Mouse (Mus musculus): ENCODE data around the gene Cyp2d10.
"Not testable (repeated sequence)": the region's sequence is repeated elsewhere in the genome, so short reads cannot be mapped to it uniquely, and the experiment has no call there.

Cyp2d10 gene

GRCm38 (mm10) chr15:82401516-82401915 is 5.5 kb downstream of the Cyp2d10 start:
- no peak for DNase-seq (ENCODE audit: low spot score)

- DNase-seq (ENCODE audit: low spot score) = not testable (repeated sequence)
Measured at GRCm38 (mm10) chr15:82395955-82396354, 11.0 kb downstream of the Cyp2d10 start.

- DNase-seq (ENCODE audit: low spot score) = not testable (repeated sequence)
Measured at GRCm38 (mm10) chr15:82393922-82394321, 13.1 kb downstream of the Cyp2d10 start, which contains the start of gene Cyp2d11. Gene Cyp2d11, minus strand, starts transcription at chr15:82394022.

GRCm38 (mm10) chr15:82389916-82390315 is 17.1 kb downstream of the Cyp2d10 start:
- not testable (repeated sequence) for DNase-seq (ENCODE audit: low spot score)

- DNase-seq (ENCODE audit: low spot score) = no peak
Measured at GRCm38 (mm10) chr15:82385729-82386128, 21.3 kb downstream of the Cyp2d10 start.

- DNase-seq (ENCODE audit: low spot score) = no peak
Measured at GRCm38 (mm10) chr15:82382441-82382840, 24.6 kb downstream of the Cyp2d10 start.

GRCm38 (mm10) chr15:82380714-82381062 is 26.3 kb downstream of the Cyp2d10 start:
- DNase-seq (ENCODE audit: low spot score) = no peak

GRCm38 (mm10) chr15:82379871-82380713 is 26.9 kb downstream of the Cyp2d10 start, which contains the start of gene Cyp2d22:
Gene Cyp2d22, minus strand, starts transcription at chr15:82380260.
- DNase-seq (ENCODE audit: low spot score) = no peak

- no peak for DNase-seq (ENCODE audit: low spot score)
Measured at GRCm38 (mm10) chr15:82379511-82379870, 27.5 kb downstream of the Cyp2d10 start.

GRCm38 (mm10) chr15:82378261-82379180 is 28.5 kb downstream of the Cyp2d10 start:
- DNase-seq (ENCODE audit: low spot score) = no peak

GRCm38 (mm10) chr15:82377701-82378100 is 29.3 kb downstream of the Cyp2d10 start:
- no peak for DNase-seq (ENCODE audit: low spot score)

- DNase-seq (ENCODE audit: low spot score) = no peak
Measured at GRCm38 (mm10) chr15:82376393-82377138, 30.4 kb downstream of the Cyp2d10 start.

GRCm38 (mm10) chr15:82375855-82376254 is 31.1 kb downstream of the Cyp2d10 start:
- no peak for DNase-seq (ENCODE audit: low spot score)

- no peak for DNase-seq (ENCODE audit: low spot score)
Measured at GRCm38 (mm10) chr15:82374437-82374836, 32.6 kb downstream of the Cyp2d10 start.

- no peak for DNase-seq (ENCODE audit: low spot score)
Measured at GRCm38 (mm10) chr15:82372991-82373390, 34.0 kb downstream of the Cyp2d10 start.

- DNase-seq (ENCODE audit: low spot score) = no peak
Measured at GRCm38 (mm10) chr15:82372446-82372845, 34.5 kb downstream of the Cyp2d10 start.

GRCm38 (mm10) chr15:82368851-82369250 is 38.1 kb downstream of the Cyp2d10 start:
- DNase-seq (ENCODE audit: low spot score) = no peak

GRCm38 (mm10) chr15:82368146-82368545 is 38.8 kb downstream of the Cyp2d10 start:
- DNase-seq (ENCODE audit: low spot score) = no peak

GRCm38 (mm10) chr15:82364561-82364960 is 42.4 kb downstream of the Cyp2d10 start:
- DNase-seq (ENCODE audit: low spot score) = not testable (repeated sequence)

- not testable (repeated sequence) for DNase-seq (ENCODE audit: low spot score)
Measured at GRCm38 (mm10) chr15:82363801-82364200, 43.2 kb downstream of the Cyp2d10 start.

- no peak for DNase-seq (ENCODE audit: low spot score)
Measured at GRCm38 (mm10) chr15:82362234-82362633, 44.8 kb downstream of the Cyp2d10 start.

- DNase-seq (ENCODE audit: low spot score) = no peak
Measured at GRCm38 (mm10) chr15:82361459-82362018, 45.5 kb downstream of the Cyp2d10 start.

Data from c-Kit-positive CD71-positive TER-119-positive erythroid progenitor cells, embryonic 14.5 days (primary cell).